Mouse (Mus musculus) layer of hippocampus, adult 9-11 months (tissue): ENCODE results near the gene Mapk14.

Source experiments
- DNase-seq: peaks from one replicate; pipeline ENCODE4 v3.0.0; 2022

Gene Mapk14

DNA sequence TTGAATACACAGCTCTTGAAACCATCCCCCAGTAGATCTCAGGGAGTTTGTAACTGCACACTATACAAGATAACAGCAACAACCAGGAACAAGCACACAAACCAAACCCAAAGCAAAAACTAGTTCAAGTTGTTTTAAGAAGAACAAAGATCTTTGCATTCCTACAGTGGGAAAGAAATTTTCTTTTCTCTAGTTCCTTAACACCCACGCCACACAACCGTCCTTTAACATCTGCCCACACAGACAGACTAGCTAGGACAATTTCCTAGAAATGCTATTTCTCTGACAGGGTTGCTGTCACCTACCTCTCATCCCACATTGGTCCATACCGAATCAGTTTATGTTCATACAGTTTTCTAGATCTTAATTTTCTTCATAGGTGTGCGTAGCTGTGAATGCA is 105.9 kb downstream of the Mapk14 start:
- DNase-seq: no peak
